Mouse (Mus musculus) mouse trophoblast stem cell (cell line): ENCODE results near the gene Dnmt1.

Source experiments
- in situ Hi-C, 2 experiments: fragments of 300-500 bp; cut with MseI, MboI; formaldehyde crosslinking; loops; 2 replicates in 1 of 2; 3 replicates in 1 of 2; pipeline ENCODE4 v1.15.1; 2025

Dnmt1 gene

GRCm38 (mm10) chr9:20943396-20943795 lies 16.3 kb downstream of the Dnmt1 start:
- in situ Hi-C loops: no loop called here

GRCm38 (mm10) chr9:20923258-20923657 lies 36.4 kb downstream of the Dnmt1 start:
- in situ Hi-C loops: no loop called here

- in situ Hi-C loops: no loop called here
Measured at GRCm38 (mm10) chr9:20916160-20916559, 43.5 kb downstream of the Dnmt1 start.

DNA sequence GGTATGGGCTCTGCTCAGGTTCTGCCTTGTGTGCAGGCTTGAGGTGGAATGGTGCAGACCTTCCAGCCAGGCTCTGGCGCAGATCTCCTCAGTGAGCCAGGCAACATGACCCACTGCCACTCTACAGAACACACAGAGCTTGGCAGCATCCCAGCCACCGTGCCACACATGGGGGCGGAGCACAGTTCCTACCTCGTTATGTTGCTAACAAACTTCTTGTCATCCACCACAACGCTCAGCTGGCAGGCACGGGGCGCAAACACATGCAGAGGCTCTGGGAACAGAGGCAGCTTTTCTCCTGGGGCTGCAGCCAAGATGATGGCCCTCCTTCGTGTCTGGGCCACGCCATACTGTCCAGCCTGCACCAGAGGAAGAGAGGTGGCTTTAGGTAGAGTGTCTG lies 49.7 kb downstream of the Dnmt1 start:
- in situ Hi-C loops: no loop called here

- in situ Hi-C loops: loop anchor here (5.0 kb wide), 1 partner anchor 100 kb away; the partner anchor contains the start of gene Mrpl4 (in 2 of the 2)
Measured at GRCm38 (mm10) chr9:20902174-20902491, 57.6 kb downstream of the Dnmt1 start.

DNA sequence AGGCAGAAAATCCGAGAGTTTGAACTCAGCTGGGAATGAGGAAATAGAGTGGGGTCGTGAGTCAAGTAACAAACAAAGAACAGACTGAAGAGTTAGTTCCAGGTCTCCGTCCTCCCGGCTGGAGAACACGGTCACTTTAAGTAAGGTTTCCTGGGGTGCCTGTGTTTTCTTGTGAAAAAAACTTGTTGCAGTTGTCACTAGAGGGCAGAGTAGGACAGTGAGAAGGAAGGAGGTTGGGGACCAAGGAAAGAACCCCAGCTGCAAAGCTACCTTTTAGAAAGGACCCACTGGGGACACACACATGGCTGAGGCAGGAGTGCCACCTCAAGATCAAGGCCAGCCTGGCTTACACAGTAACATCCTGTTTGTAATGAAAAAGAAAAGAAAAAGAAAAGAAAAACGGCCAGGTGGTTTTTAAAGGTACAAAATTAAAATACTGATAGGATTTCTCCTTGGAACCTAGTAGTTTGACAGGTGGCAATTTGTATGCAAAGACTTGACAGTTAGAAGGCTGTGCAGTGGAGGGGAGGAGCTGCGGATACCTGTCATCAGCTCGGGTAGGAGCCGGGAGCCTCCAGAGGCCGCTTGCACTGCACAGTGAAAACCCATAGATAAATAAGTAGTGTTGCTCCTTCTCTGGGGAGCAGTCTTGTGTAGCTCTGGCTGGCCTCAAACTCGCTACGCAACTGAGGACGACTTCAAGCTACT lies 58.1 kb downstream of the Dnmt1 start:
- in situ Hi-C loops: loop anchor here (5.0 kb wide), 1 partner anchor 101 kb away; the partner anchor contains the start of gene Mrpl4 (in 2 of the 2)

DNA sequence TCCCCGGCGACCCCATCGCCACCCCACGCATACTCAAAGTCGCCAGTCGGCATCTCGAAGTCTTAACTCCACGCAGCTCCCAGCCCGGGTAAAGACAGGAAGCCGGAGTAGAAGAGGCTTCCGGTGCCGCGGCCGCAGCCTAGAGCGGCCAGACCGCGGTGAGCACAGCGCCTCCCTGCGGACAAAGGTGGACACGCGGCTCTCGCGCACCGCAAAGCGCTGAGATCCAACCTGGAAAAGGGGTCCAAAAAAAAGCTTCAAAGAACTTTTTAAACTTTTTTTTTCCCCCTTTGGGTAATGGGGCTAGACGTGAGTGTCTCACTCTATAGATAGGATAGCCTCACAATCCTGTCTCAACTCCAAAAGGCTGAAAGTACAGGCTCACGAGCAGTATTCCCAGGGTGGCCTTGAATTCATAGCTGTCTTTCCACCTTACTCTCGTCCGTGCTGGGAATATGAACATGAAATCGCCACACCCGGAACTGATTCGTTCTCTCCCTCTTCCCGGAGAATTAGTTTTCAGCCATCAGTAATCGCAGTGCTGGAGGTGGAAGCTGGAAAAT lies 61.1 kb downstream of the Dnmt1 start, which contains the start of gene Eif3g:
TSS of gene Eif3g (minus strand) at position 113 of the 563 bp plus-strand sequence.
- in situ Hi-C loops: no loop called here

DNA sequence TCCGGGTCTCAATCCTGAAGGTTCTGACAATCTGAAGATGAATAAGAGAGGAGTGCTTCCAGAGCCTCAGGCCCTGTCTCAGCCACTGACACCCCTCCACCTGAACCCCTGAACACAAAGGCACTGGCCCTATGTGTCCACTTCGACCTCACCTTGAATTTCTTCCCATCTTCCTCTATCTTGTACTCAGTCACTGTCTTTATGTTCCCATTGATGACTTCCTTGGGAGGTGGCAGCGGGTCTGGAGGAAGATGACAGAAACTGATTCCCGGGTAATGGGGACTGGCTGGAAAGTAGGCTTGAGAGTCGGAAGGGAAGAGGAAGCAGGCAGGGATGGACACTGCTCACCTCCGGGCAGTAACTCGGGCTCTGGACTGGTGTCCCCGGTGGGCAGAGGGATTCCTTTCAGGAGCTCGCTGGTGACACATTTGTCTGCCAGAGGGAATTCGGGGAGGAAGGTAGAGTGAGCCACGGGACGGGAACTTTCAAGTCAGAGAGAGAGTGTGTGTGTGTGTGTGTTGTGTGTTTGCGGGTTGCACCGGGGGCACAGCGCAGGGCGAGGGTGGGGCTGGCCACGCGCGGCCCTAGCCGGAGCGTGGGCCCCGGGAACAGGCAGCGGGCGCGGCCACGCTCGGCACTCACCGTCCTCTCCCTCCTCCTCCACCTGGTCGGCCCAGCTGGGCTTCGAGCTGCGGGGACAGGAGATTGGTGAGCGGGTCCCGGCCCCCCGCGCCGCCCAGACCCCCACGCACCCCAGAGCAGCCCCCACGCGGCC lies 61.8 kb downstream of the Dnmt1 start:
- in situ Hi-C loops: no loop called here

DNA sequence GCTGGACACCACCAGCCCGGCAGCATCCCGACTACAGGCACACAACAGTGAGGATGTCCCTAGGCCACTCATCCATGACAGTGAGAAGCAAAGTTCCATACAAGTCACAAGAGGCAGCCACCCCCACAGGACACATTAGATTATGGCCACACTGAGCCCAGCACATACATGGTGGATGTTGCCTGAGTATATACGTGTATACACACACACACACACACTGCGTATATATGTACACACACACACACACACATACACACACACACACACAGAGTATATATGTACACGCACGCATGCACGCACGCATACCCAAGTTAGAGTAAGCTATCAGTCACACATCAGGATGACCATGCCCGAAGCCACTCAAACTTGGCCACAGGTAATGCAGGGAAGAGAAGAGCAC lies 64.3 kb downstream of the Dnmt1 start:
- in situ Hi-C loops: no loop called here

GRCm38 (mm10) chr9:20894629-20895028 lies 65.1 kb downstream of the Dnmt1 start:
- in situ Hi-C loops: no loop called here

DNA sequence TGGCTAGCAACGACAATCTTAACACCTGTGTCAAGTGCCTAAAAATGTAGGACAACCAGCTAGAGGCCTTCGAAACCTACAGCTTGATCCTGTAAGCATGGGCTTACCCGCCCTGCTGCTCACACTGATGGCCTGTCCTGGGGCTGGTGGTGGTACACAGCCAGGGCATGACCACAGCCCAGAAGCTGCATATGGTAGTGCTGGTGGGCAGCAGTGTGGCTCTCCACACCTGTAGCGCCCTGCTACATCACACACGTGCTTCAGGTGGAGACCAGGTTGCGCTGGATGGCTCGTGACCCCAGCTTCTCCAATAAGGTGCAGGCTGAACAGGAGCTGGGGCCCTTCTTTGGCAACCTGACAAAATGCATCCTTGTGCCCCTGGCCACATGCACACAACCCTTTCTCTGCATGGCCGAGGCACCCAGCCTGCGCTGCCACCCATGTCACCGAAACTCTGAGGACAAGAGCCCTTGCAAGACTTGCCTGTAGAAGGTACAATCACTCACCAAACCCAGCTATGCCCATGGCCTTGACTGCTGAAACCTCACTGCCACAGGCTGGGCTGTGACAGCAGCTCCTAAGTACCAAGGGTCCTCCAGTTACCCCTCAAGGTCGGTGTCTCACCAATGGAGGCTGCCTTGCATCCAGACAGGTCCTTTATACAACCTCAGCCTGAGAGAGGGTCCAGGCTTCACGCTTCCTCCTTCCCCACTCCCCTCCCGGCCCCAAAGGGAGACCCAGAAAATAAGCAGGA lies 65.9 kb downstream of the Dnmt1 start:
- in situ Hi-C loops: no loop called here

DNA sequence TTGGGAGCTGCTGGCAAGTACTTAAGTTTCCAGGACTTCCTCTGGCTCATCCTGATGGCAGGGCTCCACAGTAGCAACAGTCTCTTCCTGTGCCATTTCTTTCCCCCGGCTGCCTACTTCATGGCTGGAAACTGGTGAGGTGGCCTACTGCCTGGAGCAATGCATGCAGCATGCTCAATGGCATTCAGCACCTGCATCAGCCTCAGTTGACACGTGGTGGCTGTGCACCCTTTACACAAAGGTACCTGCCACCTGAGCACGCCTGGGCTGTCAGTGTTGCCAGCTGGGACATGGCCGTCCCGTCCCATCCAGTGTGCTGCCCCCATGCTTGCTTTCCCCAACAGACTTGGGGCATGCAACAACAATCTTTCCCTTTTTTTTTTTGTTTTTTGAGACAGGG lies 66.6 kb downstream of the Dnmt1 start:
- in situ Hi-C loops: no loop called here

- in situ Hi-C loops: no loop called here
Measured at GRCm38 (mm10) chr9:20892104-20892653, 67.5 kb downstream of the Dnmt1 start.

DNA sequence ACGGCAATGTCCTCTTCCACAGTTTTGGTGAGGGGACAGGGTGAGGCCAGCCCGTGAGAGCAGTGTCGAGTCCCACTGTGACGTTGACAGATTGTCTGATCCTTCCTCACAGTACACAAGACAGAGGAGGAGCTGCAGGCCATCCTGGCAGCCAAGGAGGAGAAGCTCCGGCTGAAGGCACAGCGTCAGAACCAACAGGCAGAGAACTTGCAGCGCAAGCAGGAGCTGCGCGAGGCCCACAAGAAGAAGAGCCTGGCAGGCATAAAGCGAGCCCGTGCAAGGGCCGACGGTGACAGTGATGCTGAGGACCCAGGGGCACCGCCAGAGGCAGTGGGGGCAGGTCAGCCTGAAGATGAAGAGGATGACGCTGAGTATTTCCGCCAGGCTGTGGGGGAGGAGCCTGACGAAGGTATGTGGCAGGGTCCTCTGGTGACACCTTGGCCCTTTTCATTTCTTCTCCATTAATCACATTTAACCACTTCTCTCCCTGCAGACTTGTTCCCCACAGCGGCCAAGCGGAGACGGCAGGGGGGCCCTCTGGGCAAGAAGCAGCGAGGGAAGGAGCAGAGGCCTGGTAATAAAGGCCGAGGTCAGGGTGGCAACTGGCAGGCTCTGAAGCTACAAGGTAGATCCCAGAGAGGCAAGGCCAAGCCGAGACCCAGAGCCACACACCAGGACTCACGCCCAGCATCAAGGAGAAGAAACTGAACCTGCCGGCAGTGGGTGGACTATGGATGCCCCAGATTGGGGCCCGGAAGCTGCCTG lies 68.2 kb downstream of the Dnmt1 start:
- in situ Hi-C loops: no loop called here

DNA sequence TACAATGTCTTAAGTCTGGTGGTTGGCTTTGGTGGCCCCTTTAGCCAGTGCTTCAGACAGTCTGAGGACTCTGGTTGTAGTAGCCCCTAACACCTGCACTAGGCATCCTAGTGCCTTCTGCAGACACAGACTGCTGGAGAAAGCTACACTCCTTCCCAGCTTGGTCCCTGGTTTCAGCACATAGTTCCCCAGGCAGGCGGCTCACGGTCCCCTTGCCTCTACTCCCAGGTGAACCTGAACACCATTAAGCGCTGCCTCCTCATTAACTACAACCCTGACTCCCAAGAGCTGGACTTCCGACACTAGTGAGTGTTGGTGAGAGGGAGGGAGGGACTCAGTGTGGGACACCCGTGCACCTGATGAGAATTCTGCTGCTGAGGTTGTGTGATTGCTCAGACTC lies 69.3 kb downstream of the Dnmt1 start:
- in situ Hi-C loops: no loop called here

DNA sequence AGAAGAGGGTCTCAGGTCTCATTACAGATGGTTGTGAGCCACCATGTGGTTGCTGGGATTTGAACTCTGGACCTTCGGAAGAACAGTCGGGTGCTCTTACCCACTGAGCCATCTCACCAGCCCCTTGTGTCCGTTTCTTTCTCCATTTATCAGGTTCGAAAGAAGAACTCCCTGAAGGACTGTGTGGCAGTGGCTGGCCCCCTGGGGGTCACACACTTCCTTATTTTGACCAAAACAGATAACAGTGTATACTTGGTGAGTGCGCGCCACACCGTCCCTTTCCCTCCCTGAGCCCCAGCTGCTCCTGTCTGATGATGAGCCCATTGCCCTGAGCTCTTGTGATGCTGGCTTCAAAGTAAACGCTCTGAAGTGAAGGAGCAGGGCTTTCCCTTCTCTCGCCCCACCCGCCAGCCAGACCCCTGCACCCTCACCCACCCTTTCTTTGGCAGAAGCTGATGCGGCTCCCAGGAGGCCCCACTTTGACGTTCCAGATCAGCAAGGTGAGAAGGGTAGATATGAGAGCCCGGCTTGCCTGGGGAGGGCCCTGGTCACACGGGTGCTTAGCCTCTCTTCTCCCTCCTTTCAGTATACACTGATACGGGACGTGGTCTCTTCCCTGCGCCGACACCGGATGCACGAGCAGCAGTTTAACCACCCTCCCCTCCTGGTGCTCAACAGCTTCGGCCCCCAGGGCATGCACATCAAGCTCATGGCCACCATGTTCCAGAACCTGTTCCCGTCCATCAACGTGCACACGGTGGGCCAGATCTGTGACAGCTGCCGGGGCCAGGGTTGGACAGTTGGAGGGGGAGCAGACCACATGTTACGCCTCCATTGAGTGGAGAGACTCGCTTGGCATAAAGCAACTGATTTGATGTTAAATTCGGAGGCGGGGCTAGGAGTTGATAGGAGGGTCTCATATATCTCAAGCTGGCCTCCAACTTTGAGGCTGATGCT lies 70.2 kb downstream of the Dnmt1 start:
- in situ Hi-C loops: no loop called here

DNA sequence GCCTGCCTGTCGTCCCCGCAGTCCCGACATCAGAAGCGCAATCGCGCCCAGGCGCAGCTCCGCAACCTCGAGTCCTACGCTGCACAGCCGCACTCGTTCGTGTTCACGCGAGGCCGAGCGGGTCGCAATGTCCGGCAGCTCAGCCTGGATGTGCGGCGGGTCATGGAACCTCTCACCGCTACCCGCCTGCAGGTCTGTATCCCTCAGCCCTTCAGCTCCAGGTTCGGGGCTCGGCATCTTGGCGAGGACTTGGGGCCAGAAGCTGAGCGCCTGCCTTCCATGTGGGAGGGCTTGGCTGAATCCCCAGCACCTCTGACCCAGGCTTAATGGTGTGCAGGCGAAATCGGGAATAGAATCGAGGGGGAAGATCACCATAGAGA lies 71.3 kb downstream of the Dnmt1 start:
- in situ Hi-C loops: no loop called here

DNA sequence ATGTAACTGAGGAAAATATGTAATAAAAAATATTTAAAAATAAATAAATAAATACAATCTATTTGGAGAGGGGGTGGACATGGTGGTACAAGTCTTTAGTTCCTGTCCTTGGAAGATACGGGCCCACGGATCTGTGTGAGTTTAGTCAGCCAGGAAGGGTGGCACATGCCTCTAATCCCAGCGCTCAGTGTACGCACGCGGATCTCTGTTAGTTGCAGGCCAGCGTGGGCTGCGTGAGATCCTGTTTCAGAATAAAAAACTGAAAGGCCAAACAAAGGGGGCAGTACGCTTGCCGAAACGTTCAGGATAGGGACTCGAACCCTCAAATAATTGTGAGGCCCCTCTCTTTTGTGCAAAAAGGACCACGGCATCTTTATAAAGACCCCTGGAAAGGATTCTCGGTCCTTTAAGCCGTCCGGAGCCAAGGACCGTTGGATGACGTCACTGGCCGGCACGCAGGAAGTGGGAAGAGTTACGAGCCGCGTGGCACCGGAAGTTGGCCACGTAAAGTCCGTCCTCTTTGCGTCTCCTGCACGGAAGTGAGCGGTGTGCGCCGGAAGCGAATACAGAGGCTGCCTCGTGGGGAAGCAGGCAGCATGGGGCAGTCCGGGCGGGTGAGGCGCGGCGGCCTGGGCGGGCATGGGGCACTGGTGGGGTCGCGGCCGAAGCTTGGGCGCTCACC lies 71.8 kb downstream of the Dnmt1 start, which contains the start of gene Ppan:
TSS of gene Ppan (plus strand) at position 472 of the 682 bp plus-strand sequence.
- in situ Hi-C loops: no loop called here

- in situ Hi-C loops: no loop called here
Measured at GRCm38 (mm10) chr9:20887191-20887590, 72.5 kb downstream of the Dnmt1 start.
